Mouse (Mus musculus) stomach, postnatal 0 days (tissue): ENCODE measurements around the gene Nup155. TPM values are rescaled to one million over a fixed set of nuclear protein-coding genes. Genes with fewer than 3 reads are reported as not detected.

Experiments used
- ATAC-seq: fragments of 200-750 bp; cut with Nextera tagmentation; 2 replicates; pipeline ENCODE4 v1.8.0; 2017; ENCODE audit not compliant: low FRiP score, low TSS enrichment
- DNase-seq: peaks from one replicate; pipeline ENCODE4 v3.0.0-alpha.2; 2016; ENCODE audit warnings: low spot score
- H3K27ac ChIP-seq: fragments of 300-500 bp; sonication (generic); replicated peaks from 2 replicates; pipeline ENCODE4 v1.5.1; 2014; ENCODE audit warnings: mild to moderate bottlenecking, control low read depth
- H3K27me3 ChIP-seq: fragments of 300-500 bp; sonication (generic); 2 replicates; pipeline ENCODE4 v1.6.1; 2014; ENCODE audit warnings: low read length; ENCODE audit not compliant: control insufficient read depth, insufficient read depth
- H3K36me3 ChIP-seq: fragments of 300-500 bp; sonication (generic); 2 replicates; pipeline ENCODE4 v1.6.1; 2014; ENCODE audit warnings: low read length, mixed read lengths; ENCODE audit not compliant: control insufficient read depth, insufficient read depth
- H3K4me1 ChIP-seq: fragments of 300-500 bp; sonication (generic); replicated peaks from 2 replicates; pipeline ENCODE4 v1.6.1; 2014; ENCODE audit warnings: antibody characterized with exemption; ENCODE audit not compliant: control insufficient read depth, insufficient read depth
- H3K4me2 ChIP-seq: fragments of 300-500 bp; sonication (generic); replicated peaks from 2 replicates; pipeline ENCODE4 v1.6.1; 2014; ENCODE audit warnings: low read depth, mild to moderate bottlenecking, control low read depth, moderate library complexity
- H3K4me3 ChIP-seq: fragments of 300-500 bp; sonication (generic); 2 replicates; pipeline ENCODE4 v1.5.1; 2014; ENCODE audit warnings: low read depth, low read length, control low read depth
- H3K9ac ChIP-seq: fragments of 300-500 bp; sonication (generic); 2 replicates; pipeline ENCODE4 v1.6.1; 2014; ENCODE audit warnings: mild to moderate bottlenecking, low read length, control low read depth, mixed read lengths
- H3K9me3 ChIP-seq: fragments of 300-500 bp; sonication (generic); 2 replicates; pipeline ENCODE4 v1.6.1; 2016; ENCODE audit warnings: low read length; ENCODE audit not compliant: control insufficient read depth
- CTCF ChIP-seq: IDR thresholded peaks from 2 replicates; pipeline ENCODE4 v1.5.1; 2016; ENCODE audit warnings: antibody characterized with exemption, low read depth, mild to moderate bottlenecking, moderate library complexity
- EP300 ChIP-seq: optimal IDR thresholded peaks from 2 replicates; pipeline ENCODE3; 2016; ENCODE audit warnings: antibody characterized with exemption
- WGBS: fragments of 180-500 bp; shearing (Covaris S2); extraction: QIAGEN DNeasy Blood & Tissue Kit; methylation state at CpG from one replicate; pipeline ENCODE4 v1.1.7; 2014; 5-methylcytosine and 5-hydroxymethylcytosine counted together
- polyA plus RNA-seq: library from polyadenylated mRNA; unstranded; fragments of >200 nt; fragmentation: Nextera tagmentation; extraction: Ambion mirVana; gene quantifications from 2 replicates; pipeline ENCODE4 v1.2.1, GENCODE M21; 2015

The Nup155 gene
- polyA plus RNA-seq, 1 experiment from 2014 or later, result 3.8 TPM

DNA sequence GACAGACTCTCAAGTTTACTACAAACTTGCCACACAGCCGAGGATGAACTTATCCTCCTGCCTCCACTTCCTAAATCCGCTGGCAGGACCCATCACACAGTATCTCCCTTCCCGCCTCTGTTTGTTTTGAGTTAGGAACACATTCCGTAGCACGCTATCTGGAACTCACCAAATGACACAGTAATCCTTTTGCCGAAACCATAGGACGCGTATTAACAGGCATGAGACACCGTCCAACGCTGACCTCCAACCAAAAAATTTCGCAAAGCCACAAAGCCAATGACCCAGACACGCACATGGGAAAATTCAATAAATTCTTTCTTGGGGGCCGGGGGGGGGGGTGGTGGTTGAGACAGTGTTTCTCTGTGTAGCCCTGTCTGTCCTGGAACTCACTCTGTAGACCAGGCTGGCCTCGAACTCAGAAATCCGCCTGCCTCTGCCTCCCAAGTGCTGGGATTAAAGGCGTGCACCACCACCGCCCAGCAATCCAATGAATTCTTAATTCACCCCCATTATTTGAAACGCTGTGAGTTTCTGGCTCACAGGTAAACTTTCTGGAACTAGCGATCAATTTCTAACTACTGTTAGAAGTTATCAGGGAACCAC, 610 bp upstream of the Nup155 start:
- Histone ChIP-seq H3K36me3 (no peaks in the 10 kb centered on the region; the same call in 1 of the 2 replicates), H3K4me2 (peak overlapping the region; percentile 65), H3K9ac (peak overlapping the region; percentile 56), H3K27me3 (no peaks in the 10 kb centered on the region), H3K4me3 (peak overlapping the region; percentile 78), H3K27ac (peak overlapping the region; percentile 74), H3K4me1 (no peaks in the 10 kb centered on the region), H3K9me3 (no peaks in the 10 kb centered on the region)
- ATAC-seq (peak; percentile 8; the same call in 1 of the 2 replicates), DNase-seq (no peak)
- no peak for TF ChIP-seq EP300
- no peak for TF ChIP-seq CTCF
- 49% methylated on average over 19 of the region's 19 CpGs for WGBS

DNA sequence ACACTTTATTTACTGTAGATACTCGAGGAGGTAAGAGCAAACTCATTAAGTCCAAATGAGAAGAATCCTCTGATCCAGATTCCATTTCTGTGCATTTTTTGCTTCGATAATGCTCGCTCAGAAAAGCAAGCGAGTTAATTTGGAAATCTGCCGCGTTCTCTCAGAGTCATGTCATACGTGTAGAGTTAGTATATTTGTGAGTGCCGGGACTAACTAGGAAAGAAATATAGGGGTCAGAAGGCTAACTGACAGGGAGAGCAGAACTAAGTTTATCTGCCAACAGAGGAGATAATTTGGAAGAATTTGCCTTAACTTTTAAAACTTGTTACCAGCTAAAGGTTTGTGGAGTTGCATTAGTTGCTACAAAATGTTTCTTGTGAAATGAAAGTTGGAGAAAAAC, 709 bp downstream of the Nup155 start:
- no peak for ATAC-seq
- peak overlapping the region; percentile 78 for H3K4me3 ChIP-seq
- H3K4me1 ChIP-seq, result no peaks in the 10 kb centered on the region
- peak overlapping the region; percentile 90 for H3K9ac ChIP-seq
- under 1% methylated on average over 8 of the region's 8 CpGs for WGBS
- H3K27ac ChIP-seq, result no peak overlapping the region
- H3K27me3 ChIP-seq, result no peaks in the 10 kb centered on the region
- TF ChIP-seq EP300 (no peak), CTCF (no peak)
- no peak for DNase-seq
- H3K36me3 ChIP-seq, result peaks cover 2% of the 10 kb centered on the region; the same call in 1 of the 2 replicates
- H3K9me3 ChIP-seq, result no peaks in the 10 kb centered on the region
- H3K4me2 ChIP-seq, result peak overlapping the region; percentile 65

DNA sequence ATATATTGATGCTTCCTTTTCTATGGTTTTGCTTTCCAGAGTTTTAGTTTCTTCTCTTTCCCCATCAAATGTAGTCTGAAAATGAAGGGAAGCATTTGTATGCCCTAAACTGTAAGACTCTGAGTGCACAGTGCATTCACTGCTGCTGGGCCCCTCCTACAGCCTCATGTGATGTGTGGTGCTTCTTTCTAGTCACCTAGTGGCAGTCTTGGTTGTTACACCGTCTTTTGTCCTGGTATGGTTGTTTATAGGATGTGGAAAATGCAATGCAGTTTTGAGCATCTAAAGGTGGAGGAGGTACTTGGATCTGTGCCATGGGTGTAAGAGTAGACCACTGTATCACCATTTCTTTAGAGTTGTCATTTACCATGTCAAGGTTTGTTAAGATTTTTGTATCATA, 20.2 kb downstream of the Nup155 start:
- H3K36me3 ChIP-seq, result 0 out of 2 replicates have a peak, but pooled peaks cover 20% of the 10 kb centered on the region

DNA sequence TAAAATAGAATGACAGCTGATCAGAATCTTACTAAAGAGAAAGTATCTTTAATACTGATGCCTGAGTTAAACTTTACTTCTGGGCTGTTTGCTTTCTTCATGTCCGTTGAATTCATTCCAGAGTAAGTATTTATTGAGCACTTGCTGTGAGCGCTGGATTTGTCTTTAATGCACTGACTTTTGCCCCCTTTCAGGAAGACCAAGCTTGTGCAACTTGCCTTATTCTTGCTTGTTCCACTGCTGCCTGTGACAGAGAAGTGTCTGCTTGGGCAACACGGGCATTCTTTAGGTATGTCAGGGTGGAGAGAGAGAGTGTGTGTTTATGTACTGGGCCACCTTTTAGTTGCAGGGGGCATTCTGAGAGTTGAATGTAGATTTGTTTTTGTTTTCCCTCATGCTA, 22.2 kb downstream of the Nup155 start:
- no peak overlapping the region for H3K4me3 ChIP-seq
- ATAC-seq, result no peak
- TF ChIP-seq CTCF, result no peak
- no peak for TF ChIP-seq EP300

More for the DNA sequence above, 20.2 kb downstream of the Nup155 start:
- no peaks in the 10 kb centered on the region for H3K27me3 ChIP-seq
- H3K9ac ChIP-seq, result no peak overlapping the region
- no peak overlapping the region for H3K4me3 ChIP-seq
- H3K27ac ChIP-seq, result no peak overlapping the region
- ATAC-seq, result no peak
- TF ChIP-seq EP300 (no peak), CTCF (peak; percentile 27)
- H3K4me1 ChIP-seq, result no peaks in the 10 kb centered on the region
- H3K4me2 ChIP-seq, result no peak overlapping the region
- no peaks in the 10 kb centered on the region for H3K9me3 ChIP-seq
- DNase-seq, result no peak
- 80% methylated on average over 1 of the region's 1 CpGs for WGBS

DNA sequence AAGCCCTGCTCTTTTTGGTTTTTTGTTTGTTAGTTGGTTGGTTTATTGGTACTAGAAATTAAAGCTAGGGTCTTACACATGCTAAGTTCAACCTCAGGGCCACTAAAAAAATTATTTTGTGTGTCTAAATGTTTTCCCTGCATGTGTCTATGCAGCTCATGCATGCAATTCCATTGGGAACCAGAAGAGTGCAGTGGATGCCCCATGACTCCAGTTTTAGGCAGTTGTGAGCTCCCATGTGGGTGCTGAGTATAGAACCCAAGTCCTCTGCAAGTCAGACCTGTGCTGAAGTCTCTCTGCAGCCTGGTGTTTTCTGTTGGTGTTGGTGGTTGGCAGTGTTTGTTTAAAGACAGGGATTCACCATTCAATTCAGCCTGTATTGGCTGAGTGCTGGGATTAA, 22.7 kb downstream of the Nup155 start:
- TF ChIP-seq CTCF (no peak), EP300 (no peak)
- no peak overlapping the region for H3K9ac ChIP-seq
- H3K9me3 ChIP-seq, result no peaks in the 10 kb centered on the region
- H3K36me3 ChIP-seq, result peaks cover 29% of the 10 kb centered on the region; the same call in 1 of the 2 replicates
- ATAC-seq (no peak), DNase-seq (no peak)
- H3K4me2 ChIP-seq, result no peak overlapping the region
- no peaks in the 10 kb centered on the region for H3K27me3 ChIP-seq
- no peak overlapping the region for H3K4me3 ChIP-seq
- H3K27ac ChIP-seq, result no peak overlapping the region
- no peaks in the 10 kb centered on the region for H3K4me1 ChIP-seq

More for the DNA sequence above, 22.2 kb downstream of the Nup155 start:
- Histone ChIP-seq H3K9me3 (no peaks in the 10 kb centered on the region), H3K27ac (no peak overlapping the region), H3K9ac (no peak overlapping the region), H3K36me3 (peaks cover 26% of the 10 kb centered on the region; the same call in 1 of the 2 replicates), H3K4me2 (no peak overlapping the region), H3K4me1 (no peaks in the 10 kb centered on the region), H3K27me3 (no peaks in the 10 kb centered on the region)
- 93% methylated on average over 3 of the region's 3 CpGs for WGBS
- DNase-seq, result no peak

DNA sequence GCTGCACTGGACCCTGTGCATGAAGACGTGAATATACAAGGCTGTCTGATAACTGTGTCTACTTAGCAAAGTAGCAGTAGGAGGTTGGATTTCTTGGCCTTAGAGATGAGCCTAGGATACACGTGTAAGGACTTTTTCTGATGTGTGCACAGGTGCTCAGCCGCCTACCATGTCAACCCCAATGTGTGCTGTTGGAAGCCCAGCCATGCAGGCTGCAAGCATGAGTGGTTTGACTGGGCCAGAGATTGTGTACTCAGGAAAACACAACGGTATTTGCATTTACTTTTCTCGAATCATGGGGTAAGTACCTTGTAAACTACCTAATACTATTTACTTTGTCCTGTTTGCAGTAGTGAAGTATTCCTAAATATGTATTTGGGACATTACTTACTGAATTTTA, 26.5 kb downstream of the Nup155 start:
- no peak for DNase-seq
- H3K36me3 ChIP-seq, result peaks cover 27% of the 10 kb centered on the region

More for the DNA sequence above, 26.5 kb downstream of the Nup155 start:
- Histone ChIP-seq H3K27me3 (no peaks in the 10 kb centered on the region), H3K27ac (no peak overlapping the region), H3K9me3 (no peaks in the 10 kb centered on the region), H3K4me2 (no peak overlapping the region), H3K4me3 (no peak overlapping the region), H3K4me1 (no peaks in the 10 kb centered on the region), H3K9ac (no peak overlapping the region)
- 74% methylated on average over 5 of the region's 5 CpGs for WGBS
- no peak for ATAC-seq
- TF ChIP-seq CTCF (no peak), EP300 (no peak)
